Mouse (Mus musculus): ENCODE data around the gene Set.

Gene Set

GRCm38 (mm10) chr2:30087310-30087709 lies 30.1 kb downstream of the Set start:
- CTCF ChIA-PET = no interaction called here

DNA sequence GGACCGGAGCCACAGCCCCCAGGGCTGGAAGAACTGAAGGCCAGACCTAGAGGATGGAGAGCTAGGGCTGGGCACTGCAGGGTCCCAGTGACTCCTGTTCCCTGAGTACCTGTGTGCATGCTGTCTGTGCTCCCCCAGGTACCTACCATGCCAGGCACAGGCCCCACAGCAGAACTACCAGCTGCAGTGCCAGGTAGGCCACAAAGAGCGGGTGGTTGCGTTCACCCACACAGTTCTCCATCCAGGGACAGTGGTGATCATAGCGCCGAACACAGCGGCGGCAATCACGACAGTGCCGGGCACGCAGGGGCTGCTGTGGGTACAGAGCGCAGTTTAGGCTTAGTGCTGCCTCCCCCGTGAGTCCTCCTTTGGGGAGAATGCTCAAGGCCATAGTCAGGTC lies 34.3 kb downstream of the Set start:
- CTCF ChIA-PET = no interaction called here

- CTCF ChIA-PET = no interaction called here
Observed at GRCm38 (mm10) chr2:30092280-30092918, 35.2 kb downstream of the Set start.

GRCm38 (mm10) chr2:30093471-30094207 lies 36.5 kb downstream of the Set start, which contains the start of gene Zdhhc12:
Zdhhc12 (minus strand) TSS chr2:30093648.
- CTCF ChIA-PET = no interaction called here

GRCm38 (mm10) chr2:30094208-30094588 lies 37.0 kb downstream of the Set start:
- CTCF ChIA-PET = interaction anchor here (0.5 kb wide), 1 partner anchor 165 kb away, joined by 3 read pairs; no protein-coding TSS in a partner anchor

- CTCF ChIA-PET = no interaction called here
Observed at GRCm38 (mm10) chr2:30095882-30096527, 38.8 kb downstream of the Set start.

- CTCF ChIA-PET = no interaction called here
Observed at GRCm38 (mm10) chr2:30100214-30100613, 43.0 kb downstream of the Set start.

GRCm38 (mm10) chr2:30106364-30106763 lies 49.2 kb downstream of the Set start:
- CTCF ChIA-PET = interaction anchor here (0.7 kb wide), 1 partner anchor 24 kb away, joined by 3 read pairs; no protein-coding TSS in a partner anchor

- CTCF ChIA-PET = no interaction called here
Observed at GRCm38 (mm10) chr2:30107646-30108045, 50.5 kb downstream of the Set start.

DNA sequence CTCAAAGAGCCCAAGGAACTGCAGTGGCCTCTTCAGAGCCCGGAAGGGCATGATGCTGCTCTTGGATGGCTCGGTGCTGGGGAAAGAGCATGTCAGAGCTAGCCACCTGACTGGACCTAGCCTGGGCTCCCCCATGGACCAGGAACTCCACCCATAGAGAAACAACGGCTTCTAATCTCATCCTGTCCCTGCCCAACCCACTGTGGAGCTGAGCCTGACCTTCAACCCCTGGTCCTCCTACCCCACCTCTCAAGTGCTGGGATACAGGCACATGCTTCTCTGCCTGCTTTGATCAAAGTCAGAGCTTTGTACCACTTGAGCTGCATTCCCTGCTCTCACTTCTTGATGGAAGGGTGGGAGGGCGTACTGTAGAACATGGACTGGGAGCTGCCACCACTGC lies 51.1 kb downstream of the Set start:
- CTCF ChIA-PET = interaction anchor here (0.7 to 1.0 kb wide), 2 partner anchors 9 to 69 kb away, joined by 3 read pairs; no protein-coding TSS in a partner anchor

GRCm38 (mm10) chr2:30111500-30111899 lies 54.3 kb downstream of the Set start:
- CTCF ChIA-PET = no interaction called here

DNA sequence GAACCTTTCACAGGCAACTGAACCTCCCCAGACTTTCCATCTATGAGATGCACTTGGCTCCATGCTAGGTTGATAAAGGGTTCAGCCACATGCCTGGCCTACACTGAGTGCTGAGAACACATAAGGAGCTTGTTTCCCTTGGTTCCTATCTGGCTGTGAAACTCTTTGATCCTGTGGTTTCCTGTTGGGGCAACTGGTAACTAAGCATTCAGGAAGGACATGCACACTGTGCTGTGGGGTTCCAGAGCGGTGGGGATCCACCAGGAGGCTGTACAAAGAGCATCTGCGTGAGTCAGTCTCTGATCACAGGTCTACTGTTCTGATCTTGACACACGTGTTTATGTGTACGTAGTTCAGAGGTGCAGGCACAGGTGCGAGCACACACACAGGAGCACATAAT lies 55.4 kb downstream of the Set start:
- CTCF ChIA-PET = no interaction called here

GRCm38 (mm10) chr2:30119641-30120051 lies 62.5 kb downstream of the Set start:
- CTCF ChIA-PET = interaction anchor here (0.8 kb wide), 1 partner anchor 42 kb away, joined by 3 read pairs; no protein-coding TSS in a partner anchor

- CTCF ChIA-PET = no interaction called here
Observed at GRCm38 (mm10) chr2:30120269-30120668, 63.1 kb downstream of the Set start.
